Mouse (Mus musculus): ENCODE results near the gene Clstn2.

Clstn2 gene

DNA sequence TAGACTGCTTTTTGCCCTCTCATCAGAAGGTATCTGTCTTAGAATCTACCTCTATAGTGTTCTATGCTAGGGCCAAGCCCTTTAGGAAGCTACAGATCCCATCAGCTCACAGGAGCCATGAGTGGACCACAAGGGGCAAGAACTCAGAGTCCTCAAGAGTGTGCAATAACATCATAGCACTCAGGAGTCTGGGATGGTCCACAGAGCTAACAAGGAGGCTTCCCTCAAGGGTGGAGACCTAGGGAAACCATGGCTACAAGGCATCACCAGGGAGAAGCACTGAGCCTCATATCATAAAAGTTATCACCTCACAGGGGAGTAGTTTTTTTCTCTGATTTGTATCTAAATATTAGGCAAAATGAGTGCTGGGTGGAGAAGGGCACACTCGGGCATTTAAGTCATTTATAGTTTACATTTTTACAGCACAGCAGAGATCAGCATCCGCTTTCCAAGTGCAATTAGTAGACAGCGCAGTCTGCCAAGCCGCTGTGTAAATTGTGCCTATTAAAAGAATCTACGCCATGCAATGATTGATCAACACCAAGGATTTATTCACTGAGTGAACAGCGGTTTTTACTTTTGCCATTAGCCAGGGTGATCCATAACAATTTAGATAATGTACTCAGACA lies 82.5 kb downstream of the Clstn2 start:
- no peak for DNase-seq

DNA sequence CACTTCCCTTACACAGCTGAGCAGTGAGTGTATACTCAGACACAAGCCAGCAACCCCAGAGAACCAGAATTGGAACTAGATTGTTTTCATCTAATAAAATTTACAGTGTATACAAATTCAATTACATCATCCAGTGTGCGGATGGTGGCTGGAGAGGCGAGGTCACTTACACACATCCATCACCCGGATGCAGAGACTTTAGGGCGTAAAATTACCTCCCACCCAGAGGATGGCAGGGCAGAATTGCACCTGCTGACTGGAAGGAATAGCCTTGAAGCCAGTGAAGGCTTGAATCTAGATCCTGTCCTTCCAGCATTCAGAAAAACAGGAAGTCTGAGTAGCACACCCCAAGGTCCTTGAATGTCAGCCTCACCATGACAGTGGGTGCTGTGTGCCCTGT lies 113.7 kb downstream of the Clstn2 start:
- DNase-seq = no peak

DNA sequence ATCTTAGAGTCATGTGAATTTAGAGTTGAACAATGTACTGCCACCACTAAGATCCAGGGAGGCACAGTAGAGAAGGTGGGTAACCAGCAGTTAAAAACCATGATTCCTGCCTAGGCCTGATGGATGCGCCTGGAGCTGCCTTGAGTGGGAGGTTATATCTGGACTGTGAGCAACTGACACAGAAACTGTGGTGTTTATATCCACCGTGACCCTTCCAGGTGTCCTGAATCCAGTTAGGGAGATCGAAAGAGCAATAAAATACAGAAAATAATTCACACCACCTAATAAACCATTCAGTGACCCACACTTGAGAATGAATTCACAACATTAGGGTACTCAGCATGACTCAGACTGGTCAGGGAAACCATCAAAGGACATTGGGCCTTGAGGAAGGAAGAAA lies 141.6 kb downstream of the Clstn2 start:
- DNase-seq = no peak

DNA sequence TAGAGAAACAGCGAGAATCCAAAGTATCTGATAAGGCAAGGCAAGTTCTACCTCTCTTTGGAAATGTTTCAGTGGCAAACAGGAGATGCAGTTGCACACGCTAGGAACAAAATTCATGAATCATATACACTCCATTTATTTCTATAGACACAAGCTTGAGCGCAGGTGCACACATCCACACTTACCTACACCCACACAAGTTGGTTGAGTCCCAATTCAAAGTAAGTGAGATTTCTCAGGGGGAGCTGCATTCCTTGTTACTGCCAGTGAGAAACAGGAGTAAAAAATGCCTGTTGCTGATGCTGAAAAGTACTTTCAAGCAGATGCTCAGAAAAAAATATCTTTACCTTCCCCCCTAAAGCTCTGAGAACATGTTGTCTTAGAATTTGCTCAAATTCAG lies 149.6 kb downstream of the Clstn2 start:
- DNase-seq = no peak

- no peak for DNase-seq
These were observed 165.8 kb downstream of the Clstn2 start for GRCm38 (mm10) chr9:97867013-97867700.

DNA sequence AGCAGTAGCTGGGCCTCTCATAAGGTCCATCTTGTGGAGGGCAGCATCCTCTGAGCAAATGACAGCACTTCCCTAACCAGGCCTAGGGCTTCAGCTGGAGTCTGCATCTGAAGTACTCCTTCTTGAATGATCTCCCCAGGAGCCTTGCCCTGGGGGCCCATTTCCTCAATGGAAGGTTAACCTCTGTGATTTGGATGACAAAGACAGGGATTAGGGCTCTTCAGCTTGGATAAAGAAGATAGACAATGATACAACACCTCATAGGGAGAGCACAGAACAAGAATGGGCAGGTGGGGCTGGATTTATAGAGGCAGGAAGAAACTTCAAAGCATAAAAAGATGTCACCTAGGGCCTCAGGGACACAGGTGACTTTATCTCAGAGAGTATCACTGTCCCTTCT lies 180.1 kb downstream of the Clstn2 start:
- no peak for DNase-seq

- DNase-seq = no peak
These were observed 184.8 kb downstream of the Clstn2 start for GRCm38 (mm10) chr9:97847873-97848838.

DNA sequence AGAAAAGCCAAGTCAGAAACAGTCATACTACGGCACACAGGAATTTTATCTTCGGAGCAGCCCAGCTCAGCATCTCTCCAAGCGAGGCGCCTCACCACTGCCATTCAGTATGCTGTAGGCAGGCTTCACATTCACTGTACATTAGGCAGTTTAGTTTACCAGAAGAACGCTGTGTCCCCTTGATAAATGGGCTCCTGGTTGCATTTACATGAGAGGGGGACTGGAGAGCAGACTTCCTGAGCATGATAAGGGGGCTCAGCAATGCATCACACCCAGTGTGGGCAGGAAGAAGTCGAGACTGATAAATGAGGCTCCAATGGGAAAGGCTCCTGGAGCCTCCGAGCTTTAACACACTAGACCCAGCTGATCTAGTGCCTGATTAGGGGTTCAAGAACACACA lies 190.9 kb downstream of the Clstn2 start:
- DNase-seq = no peak

DNA sequence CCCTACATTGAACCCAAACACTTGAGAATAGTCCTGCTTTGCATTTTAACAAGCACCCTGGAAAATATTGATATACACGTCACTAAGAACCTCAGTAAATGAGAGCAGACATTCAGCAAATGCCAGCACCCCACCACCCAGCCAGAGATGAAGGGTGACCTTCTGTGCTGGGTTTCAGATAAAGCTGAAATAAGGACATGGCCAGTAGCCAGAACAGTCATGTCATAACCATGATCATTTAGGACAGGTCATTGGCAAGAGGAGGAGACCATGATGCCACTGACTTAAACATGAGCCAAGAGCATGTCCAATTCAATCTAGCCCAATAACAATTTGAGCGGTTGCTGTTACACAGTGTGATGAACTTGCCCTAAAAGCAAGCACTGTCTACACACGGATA lies 201.8 kb downstream of the Clstn2 start:
- DNase-seq = no peak

DNA sequence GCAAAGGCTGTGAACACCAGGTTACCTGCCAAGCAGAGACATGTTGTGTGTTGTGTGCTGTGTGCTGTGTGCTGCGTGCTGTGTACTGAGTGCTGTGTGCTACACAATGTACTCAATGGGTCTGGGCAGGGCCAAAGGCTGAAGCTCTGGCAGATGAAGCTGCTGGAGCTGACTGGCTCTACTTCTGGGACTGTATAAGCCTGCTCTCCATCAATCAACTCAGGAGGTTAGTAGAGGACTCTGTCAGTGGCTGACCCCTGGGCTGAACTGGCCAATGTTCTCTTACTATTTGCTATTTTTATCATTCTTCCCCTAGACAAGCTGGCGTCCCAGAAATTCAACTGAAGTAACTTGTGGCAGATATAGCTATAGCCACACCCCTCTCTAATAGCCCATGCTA lies 203.1 kb downstream of the Clstn2 start:
- DNase-seq = no peak

GRCm38 (mm10) chr9:97827689-97828088 lies 205.3 kb downstream of the Clstn2 start:
- DNase-seq = no peak

DNA sequence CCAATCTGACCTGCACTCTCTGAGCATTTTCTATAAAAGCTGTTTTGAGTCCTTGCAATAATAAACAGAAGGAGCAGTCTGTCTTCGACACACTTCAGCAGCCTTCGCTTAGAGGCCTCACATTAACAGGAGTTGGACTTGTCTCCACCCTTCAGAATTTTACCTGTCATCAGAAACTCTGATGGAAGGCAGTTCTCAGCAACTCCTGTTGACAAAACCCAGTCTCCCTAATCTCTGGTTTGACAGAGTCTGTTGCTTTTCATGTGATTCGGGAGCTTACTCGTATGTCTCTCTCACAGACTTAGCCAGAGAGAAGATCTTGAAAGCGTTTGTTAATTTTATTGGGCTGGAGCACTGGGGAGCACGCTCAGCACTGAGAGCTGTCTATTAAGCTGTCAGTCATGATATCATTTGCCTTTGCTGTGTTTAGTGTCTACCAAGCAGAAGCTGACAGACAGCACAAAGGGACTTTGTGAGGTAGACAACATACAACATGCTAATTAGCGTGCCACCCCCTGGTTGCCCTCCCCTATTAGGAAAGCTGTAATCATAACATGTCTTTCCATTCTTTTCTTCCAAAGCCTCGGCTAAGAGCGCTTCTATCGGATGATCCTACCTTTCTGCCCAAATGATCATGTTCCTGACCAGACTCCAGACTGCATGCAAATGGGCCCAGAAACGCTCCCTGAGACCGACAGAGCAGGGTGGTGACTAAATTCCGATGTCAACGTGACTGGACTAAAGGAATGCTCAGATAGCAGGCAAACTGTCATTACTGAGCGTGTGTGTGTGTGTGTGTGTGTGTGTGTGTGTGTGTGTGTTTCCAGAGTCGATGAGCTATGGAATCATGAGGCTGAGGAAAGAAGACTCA lies 206.7 kb downstream of the Clstn2 start:
- DNase-seq = no peak

- DNase-seq = no peak
These were observed 215.9 kb downstream of the Clstn2 start for GRCm38 (mm10) chr9:97817116-97817515.

GRCm38 (mm10) chr9:97816143-97816805 lies 216.7 kb downstream of the Clstn2 start:
- no peak for DNase-seq

GRCm38 (mm10) chr9:97813157-97813556 lies 219.8 kb downstream of the Clstn2 start:
- DNase-seq = no peak

DNA sequence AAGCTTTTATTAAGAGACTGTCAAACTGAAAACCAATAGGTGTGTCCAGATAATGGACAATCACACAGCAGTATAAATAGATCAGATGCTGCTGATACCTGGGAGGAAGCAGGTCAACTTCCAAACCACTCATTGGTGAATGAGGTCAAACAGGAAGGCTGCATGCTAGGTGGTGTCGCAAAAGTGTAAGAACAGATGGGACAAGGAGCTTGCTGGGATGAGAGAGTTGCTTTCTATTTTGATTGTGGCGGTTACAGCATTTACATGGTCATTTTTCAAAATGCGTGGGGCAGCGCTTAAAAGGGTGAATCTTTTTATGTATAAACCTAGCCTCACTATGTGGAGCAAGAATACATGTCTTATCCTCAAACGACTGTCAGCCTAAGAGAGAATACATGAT lies 225.9 kb downstream of the Clstn2 start:
- DNase-seq = no peak

DNA sequence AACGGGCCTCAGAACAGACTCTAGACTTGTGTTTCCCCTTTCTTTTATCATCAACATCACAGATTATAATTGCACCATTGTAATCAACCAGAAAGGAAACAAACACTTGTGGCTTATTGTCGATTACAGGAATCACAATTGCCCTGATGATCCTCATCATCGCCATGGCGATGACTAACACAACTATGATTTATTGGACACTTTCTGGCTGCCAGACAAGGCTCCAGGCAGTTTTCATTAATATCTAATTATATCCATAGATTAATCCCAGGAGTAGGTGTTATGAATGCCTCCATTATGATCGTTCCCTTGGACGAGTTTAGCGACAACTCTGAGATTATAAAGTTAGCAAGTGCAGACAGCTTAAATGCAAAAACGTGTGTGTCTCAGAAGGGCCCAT lies 239.3 kb downstream of the Clstn2 start:
- DNase-seq = no peak

DNA sequence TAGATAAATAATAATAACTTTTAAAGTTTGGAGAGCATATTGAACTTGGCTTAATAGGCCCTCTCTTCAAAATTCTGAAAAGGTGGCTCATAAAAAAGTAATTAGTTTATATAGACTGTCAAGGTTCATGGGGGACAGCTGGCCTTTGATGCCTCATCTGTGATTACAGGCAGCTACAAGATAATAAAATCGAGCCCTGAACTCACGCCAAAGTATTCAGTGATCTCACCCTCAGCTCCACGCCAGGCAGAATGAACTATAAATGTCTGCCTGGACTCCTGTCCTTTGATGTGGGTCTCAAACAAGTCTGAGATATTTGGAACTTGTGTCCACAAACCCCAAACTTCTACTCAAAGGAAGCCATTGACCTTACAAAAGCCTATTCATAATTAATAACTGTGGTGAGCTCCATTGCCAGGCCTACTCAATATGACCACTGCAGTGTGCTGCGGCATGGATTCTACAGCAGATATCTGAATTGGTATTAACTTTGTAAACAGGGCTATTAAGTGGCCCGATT lies 244.8 kb downstream of the Clstn2 start:
- no peak for DNase-seq

DNA sequence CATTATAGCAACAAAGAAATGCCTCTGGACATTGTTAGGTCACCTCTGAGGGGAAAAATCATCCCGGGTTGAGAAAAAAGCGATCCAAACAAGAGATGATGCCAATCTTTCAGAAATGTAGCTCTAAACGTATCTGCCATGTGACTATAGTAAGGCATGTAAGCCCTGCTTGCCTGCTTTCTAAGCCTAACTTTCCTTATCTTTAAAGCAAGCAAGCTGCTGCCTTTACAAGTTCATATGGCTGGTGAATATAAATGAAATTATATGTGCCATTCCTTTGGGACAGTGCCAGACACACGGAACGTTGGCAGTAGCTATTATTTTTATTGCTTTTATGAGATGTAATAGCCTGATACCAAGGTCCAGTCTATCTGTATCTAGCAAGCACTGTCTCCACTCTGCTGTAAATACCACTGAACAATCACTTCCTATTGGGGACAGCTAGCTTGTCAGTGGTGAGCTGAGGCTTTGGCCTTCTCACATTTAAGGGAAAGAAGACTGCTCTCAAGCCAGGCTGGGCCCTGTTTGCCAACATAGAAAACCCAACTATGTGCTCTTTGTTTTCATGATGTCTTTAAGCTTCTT lies 252.9 kb downstream of the Clstn2 start:
- no peak for DNase-seq

DNA sequence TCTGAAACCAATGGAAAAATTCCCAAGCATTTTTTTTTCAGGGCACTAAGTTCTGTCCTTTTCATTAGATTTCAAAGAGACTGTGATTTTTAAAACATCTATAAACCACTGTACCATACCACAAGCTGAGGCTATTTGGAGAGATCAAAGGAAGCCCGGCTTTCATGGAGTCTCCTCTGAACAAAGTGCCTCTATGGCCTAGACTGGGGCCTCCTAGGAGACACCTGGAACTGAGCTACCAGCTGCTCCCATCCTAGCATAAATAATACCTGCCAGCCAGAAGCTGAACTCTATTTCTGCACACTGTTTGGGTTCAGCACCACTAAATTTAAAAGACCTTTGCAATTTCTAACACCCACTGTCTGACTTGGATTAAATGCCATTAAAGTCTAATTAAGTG lies 257.2 kb downstream of the Clstn2 start:
- DNase-seq = no peak

GRCm38 (mm10) chr9:97774991-97775390 lies 258.0 kb downstream of the Clstn2 start:
- DNase-seq = no peak
